Mouse (Mus musculus): ENCODE measurements around the gene Cdk5rap3.

The Cdk5rap3 gene

GRCm38 (mm10) chr11:96933562-96934276, 17.4 kb upstream of the Cdk5rap3 start:
- no peak for DNase-seq

DNA sequence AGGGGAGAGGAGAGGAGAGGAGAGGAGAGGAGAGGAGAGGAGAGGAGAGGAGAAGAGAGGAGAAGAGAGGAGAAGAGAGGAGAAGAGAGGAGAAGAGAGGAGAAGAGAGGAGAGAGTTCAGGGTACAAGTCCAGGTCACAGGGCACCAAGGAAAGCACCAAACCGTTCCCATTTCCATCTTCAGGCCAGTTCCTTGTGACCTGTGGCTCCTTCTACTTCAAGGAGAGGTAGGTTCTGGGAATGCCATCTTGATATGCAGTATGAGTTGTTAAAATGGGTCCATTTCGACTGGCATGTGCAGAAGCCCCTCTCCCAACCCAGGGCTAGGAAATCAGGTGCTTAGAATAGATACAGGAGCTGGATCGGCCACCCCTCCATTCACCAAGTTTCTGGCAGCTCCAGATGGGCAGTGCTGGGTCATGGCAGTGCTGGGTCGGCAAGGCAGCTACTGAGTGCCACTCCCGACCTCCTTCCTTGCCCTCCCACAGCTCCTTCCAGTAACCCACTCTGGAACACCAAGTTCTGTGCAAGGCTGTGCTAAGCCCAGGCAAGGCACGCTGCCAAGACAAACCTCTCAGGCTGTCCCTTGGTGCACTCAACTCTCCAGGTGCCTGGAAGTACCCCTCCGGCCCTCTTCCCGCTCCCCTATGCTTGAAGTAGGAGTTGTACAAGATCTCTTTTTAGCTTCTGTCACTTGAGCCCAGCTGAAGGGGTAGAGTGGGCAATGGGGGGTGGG, 15.2 kb upstream of the Cdk5rap3 start:
- DNase-seq = no peak

DNA sequence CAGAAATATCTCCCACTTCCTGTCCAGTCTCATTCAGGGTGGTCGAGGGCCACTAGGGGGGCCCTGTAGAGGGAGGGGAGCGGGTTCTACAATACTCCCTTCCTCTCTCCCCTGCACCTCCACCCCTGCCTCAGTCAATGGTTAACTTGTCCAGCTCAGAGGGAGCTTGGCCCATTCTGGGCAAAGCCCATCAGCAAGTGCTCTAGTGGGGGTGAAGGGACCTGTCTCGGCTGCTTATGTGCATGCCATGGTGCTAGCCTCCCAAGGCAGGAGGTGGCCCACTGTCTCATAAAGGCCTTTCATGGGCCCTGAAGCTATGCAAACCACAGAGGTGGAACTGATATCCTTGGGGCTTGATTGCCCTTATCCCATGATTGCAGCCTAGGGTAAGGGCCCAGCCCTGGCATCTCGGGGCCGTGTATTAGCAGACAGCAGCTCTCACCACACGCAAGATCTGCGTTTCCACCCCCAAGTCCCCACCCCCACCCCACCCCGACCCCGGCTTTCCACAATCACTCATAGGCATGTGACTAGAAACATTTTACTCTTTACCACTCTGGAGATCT, 13.6 kb upstream of the Cdk5rap3 start:
- DNase-seq = no peak

DNA sequence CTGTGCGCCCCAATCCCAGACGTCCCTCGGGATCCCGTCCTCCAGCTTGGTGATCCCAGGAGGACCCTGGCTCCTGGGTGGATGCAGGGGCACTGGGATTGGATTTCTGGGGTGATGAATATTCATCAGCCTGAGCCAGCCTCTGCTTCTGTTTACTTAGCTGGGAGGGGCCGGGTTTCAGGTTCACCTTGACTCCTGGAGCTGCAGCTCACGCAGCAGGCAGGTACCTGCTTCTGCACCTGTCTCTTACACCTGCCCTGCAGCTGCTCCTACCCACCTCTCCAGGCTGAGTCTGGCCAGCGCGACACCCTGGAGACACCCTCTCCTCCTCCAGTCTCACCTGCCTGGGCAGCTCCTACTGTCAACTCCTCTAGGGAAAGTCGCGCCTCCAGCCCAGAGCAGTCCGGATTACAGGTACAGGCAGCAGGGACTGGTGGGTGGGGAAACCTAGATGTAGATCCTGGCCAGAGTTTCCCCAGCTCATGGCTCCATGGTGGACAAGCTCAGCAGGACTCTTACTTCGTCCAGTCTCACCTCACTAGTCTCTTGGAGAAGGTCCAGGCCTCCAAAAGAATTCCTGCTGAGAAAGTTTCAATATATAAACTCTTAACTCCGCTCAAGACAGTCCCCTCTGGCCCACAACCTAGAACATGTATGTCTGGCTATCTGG, 12.9 kb upstream of the Cdk5rap3 start:
- DNase-seq = no peak

GRCm38 (mm10) chr11:96928691-96929090, 12.4 kb upstream of the Cdk5rap3 start:
- DNase-seq = no peak

GRCm38 (mm10) chr11:96928088-96928487, 11.8 kb upstream of the Cdk5rap3 start, which contains the start of gene Prr15l:
Prr15l (plus strand) TSS chr11:96928104.
- no peak for DNase-seq

- no peak for DNase-seq
These were observed 10.3 kb upstream of the Cdk5rap3 start for GRCm38 (mm10) chr11:96926587-96926986.

DNA sequence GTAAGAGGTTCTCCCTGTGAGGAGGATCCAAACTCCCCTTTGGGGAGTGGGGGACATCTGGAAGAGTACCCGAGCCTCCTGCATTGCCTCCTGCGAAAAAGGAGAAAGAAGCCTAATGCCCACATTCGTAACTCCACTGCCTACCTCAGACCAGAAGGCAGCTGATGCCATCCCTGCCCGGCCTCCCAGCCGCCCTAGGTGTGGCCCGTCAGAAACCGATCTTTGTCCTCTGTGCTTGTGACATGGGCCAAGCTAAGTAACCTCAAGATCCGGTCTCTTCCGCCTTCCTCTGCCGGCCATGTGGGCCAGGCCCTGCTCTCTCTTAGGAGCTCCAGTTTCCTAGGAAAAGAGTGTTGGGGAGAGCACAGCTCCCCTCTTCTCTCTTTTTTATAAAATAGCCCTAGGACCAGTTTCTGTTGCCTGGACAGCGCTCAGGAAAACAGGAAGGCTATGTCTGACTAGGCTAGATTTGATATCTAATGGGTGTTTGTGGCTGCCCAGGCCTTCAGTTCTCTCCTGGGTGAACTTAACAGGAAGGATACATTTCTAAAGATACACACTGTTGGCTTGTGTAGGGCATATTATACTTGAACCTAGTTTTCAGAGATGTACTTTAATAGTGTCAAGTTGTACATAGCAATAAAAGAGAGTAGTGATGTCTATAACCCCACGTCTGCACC, 9.3 kb upstream of the Cdk5rap3 start:
- DNase-seq = no peak

DNA sequence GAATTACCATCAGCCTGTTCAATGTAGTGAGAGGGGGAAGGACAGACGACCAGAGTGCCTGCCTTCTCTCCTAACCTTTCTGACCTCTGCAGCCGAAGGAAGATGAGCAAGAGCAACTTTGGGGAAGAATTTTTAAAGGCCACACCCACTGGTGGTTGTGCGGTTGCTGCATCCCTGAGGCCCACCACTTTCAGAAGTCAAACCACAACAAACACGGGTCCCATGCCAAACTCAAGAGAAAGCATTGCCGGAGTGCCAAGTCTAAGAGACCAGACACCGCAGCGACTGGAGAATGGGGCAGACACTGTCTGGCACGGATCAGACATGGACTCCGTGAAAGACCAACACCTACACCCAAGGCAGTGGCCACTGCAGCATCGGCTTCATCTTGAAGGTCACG, 8.6 kb upstream of the Cdk5rap3 start:
- DNase-seq = no peak

DNA sequence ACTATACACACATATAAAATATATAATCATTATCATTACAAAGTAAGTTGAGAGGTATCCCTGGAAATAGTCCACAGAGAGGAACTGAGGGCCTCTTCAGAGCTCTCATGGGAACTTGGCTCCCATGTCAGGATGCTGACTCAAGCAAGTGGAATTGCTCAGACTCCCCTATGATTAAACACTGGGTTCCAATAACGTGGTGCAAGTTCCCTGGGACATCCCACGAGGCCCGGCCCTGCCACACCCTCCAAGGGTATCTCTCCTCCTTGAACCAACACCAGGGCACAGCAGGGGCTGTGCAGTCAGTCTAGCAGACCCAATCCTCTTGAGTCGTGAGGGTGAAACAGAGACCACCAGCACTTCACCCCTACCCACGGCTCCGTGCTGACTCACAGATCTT, 2.7 kb upstream of the Cdk5rap3 start:
- DNase-seq = peak; percentile 8

DNA sequence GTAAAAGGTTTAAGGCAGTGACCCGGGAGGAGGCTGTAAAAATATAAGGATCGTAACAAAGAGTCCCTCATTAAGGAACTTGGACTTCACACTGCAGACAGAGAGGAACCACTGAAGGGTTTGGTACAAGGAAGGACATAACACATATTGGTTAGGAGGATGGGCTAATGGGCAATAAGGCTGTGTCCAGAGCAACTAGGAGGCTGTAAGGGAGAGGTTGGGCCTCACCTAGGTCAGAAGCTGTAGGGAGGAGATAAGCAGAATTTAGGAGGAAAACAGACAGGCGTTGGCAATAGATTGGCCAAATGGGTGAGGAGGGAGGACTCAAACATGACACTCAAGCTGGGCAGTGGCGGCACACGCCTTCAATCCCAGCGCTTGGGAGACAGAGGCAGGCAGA, 1.1 kb upstream of the Cdk5rap3 start:
- no peak for DNase-seq

- DNase-seq = no peak
These were observed 645 bp upstream of the Cdk5rap3 start for GRCm38 (mm10) chr11:96916885-96917396.

GRCm38 (mm10) chr11:96912682-96913081, 3.6 kb downstream of the Cdk5rap3 start:
- DNase-seq = no peak

DNA sequence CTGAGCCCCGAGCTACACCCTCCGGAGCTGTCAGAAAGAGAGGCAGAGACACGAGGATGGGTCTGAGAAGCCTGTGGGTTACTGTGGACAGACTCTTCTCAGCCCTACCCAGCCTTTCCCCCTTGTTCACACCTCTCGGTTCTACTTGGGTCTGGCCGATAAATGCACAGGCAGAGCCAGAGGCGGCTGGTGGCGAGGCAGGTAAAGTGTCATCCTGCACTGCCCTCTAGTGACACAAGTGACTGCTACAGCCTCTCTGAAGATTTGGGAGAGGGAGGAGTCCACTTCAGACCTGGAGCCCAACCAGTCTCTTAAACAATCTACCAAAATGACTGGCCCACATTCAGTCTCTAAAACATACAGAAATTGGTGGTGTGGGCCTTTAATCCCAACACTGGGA, 6.3 kb downstream of the Cdk5rap3 start:
- peak; percentile 77 for DNase-seq

DNA sequence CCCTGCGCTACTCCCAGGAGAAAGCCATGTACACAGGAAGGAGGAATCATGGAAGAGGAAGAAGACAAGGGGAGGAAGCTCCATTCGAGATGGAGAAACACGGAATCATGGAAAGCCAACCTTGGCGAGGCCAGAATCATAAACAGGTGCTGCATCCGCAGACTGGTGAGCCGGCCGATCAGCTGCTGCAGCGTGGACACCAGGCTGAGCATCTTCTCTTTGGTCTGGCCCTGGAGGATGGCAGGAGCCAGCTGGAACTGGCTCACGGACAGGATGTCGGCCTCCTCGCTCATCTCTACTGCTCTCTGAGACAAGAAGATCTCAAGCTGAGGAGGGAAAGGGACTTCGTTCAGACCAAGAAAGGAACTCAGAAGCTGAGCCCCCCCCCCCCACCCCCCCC, 7.7 kb downstream of the Cdk5rap3 start:
- no peak for DNase-seq

DNA sequence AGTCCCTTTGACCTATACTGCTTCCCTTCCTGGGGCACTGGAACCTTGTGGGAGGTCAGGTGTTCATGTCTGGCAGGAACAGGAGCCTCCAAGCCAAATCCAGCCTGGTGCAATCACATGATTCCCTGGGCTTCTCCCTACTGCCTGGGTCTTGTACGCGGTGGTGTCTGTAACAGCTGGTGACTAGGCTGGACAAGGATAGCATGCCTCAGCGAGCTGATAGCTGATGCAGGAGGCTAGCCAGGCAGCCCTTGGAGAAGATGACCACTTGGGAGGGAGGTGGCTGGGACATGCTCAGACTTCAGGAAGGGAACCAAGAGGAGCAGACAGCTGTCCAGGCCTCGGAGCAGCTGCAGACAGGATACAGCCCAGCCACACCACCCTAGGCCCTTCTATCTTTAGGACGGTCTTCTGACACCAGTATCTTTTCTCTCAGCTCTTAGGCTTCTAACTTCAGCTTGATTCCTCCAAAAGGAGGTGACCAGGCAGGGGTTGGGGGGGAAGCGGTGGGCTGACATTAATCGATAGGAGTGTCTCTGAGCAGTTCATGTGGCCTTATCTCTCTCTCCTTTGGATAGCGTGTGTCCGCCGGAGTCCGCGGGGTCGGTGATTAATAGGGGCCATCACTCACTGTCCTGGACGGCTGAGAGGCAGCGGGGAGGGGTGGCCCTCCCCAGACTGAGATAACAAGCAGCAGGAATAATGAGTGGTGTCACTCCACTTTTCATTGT, 9.7 kb downstream of the Cdk5rap3 start:
- no peak for DNase-seq

GRCm38 (mm10) chr11:96902639-96903635, 13.4 kb downstream of the Cdk5rap3 start:
- DNase-seq = no peak

DNA sequence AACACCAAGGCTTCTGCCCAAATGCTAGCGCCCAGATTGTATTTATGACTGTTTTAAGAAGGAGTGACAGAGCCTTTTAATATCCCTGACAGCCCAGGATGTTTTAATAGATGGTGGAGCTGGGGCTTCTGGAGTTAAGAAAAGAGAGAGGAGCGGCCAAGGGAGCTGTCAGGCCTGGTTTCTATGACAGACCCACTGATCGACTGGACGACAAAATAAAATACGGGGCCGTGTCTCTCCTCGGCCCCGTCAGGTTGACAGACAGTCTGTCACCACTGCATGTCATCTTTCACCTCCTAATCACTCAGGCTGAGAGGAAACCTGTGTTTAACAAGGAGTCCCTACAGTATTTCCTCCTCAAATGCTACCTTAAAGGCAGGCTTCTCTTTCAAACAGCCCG, 15.0 kb downstream of the Cdk5rap3 start:
- no peak for DNase-seq

DNA sequence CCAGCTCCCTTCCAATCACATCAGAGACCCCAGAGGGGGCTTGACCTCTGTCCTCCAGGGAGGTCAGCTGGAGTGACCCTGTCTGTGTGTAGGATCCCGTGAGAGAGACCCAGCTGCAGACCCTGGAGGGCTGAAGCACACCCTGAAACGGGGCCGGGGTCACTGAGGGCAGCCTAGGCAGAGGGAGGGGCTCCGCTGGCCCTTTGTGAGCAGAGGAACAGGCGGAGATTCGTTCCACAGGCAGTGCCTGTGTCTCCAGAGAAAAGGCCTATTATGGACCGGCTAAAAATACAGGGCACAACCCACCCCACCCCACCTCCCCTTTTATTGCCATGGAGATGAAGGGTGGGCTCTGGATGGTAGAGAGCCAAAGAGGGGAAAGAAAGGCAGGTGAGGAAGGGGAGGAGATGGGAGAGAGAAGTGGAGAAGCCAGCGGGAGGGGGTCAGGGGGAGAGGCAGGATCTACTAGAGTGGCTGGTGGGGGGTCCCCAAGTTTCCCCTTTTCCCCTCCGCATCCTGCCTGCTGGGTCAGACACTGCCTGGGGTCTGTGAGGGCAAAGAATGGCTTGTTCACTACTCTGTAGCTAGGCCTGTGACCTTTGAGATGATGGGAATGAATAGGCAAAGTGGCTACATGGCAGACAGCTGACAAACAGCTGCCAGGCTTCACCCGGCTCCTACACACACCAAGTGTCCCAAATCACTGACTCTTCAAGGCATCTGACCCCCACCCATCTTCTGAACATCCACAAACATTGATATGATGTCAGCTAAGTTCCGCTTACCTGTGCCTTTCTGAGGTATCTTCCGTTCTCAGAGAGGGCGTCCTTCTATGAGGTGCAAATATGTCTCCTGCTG, 16.6 kb downstream of the Cdk5rap3 start:
- no peak for DNase-seq

- no peak for DNase-seq
These were observed 20.4 kb downstream of the Cdk5rap3 start for GRCm38 (mm10) chr11:96895886-96896285.
